Mouse (Mus musculus) hindbrain, embryonic 16.5 days (tissue): ENCODE data around the gene Ms4a1. TPM values are rescaled to one million over a fixed set of nuclear protein-coding genes. Genes with fewer than 3 reads are reported as not detected.
"Not testable (repeated sequence)": the region's sequence is repeated elsewhere in the genome, so short reads cannot be mapped to it uniquely, and the experiment has no call there.

Experiments
- ATAC-seq: fragments of 200-750 bp; cut with Nextera tagmentation; 2 replicates; pipeline ENCODE4 v1.8.0; 2017; ENCODE audit warnings: moderate TSS enrichment, moderate library complexity
- H3K27ac ChIP-seq: fragments of 300-500 bp; sonication (generic); 2 replicates; pipeline ENCODE4 v1.5.1; 2014; ENCODE audit warnings: low read depth, mild to moderate bottlenecking, control low read depth, low read length, moderate library complexity
- H3K27me3 ChIP-seq: fragments of 300-500 bp; sonication (generic); replicated peaks from 2 replicates; pipeline ENCODE4 v1.6.1; 2014; ENCODE audit warnings: low read length; ENCODE audit not compliant: control insufficient read depth, insufficient read depth
- H3K36me3 ChIP-seq: fragments of 300-500 bp; sonication (generic); 2 replicates; pipeline ENCODE4 v1.6.1; 2014; ENCODE audit warnings: mild to moderate bottlenecking, low read length, moderate library complexity, mixed read lengths; ENCODE audit not compliant: control insufficient read depth, insufficient read depth
- H3K4me1 ChIP-seq: fragments of 300-500 bp; sonication (generic); 2 replicates; pipeline ENCODE4 v1.6.1; 2014; ENCODE audit warnings: low read depth, low read length; ENCODE audit not compliant: control insufficient read depth, insufficient read depth
- H3K4me2 ChIP-seq: fragments of 300-500 bp; sonication (generic); 2 replicates; pipeline ENCODE4 v1.6.1; 2014; ENCODE audit warnings: mild to moderate bottlenecking, low read length, control low read depth, moderate library complexity
- H3K4me3 ChIP-seq: fragments of 300-500 bp; sonication (generic); 2 replicates; pipeline ENCODE4 v1.5.1; 2014; ENCODE audit warnings: mild to moderate bottlenecking, low read length, control low read depth, moderate library complexity
- H3K9ac ChIP-seq: fragments of 300-500 bp; sonication (generic); 2 replicates; pipeline ENCODE4 v1.6.1; 2014; ENCODE audit warnings: low read depth, mild to moderate bottlenecking, control low read depth, low read length, moderate library complexity
- H3K9me3 ChIP-seq: fragments of 300-500 bp; sonication (generic); 2 replicates; pipeline ENCODE4 v1.6.1; 2014; ENCODE audit warnings: mild to moderate bottlenecking, low read length, moderate library complexity; ENCODE audit not compliant: control insufficient read depth
- WGBS: fragments of 180-500 bp; shearing (Covaris S2); extraction: QIAGEN DNeasy Blood & Tissue Kit; methylation state at CpG from one replicate; pipeline ENCODE4 v1.1.7; 2014; 5-methylcytosine and 5-hydroxymethylcytosine counted together
- polyA plus RNA-seq: library from polyadenylated mRNA; unstranded; fragments of >200 nt; fragmentation: Nextera tagmentation; extraction: Ambion mirVana; gene quantifications from 2 replicates; pipeline ENCODE4 v1.2.1, GENCODE M21; 2015

Gene Ms4a1
- not detected in 2 replicates for polyA plus RNA-seq

- no peak within 1 kb of the TSS for H3K4me3 ChIP-seq
- H3K36me3 ChIP-seq = no peaks in the 10 kb centered on the region
- H3K4me1 ChIP-seq = no peaks in the 10 kb centered on the region
- ATAC-seq = no peak
- WGBS = 85% methylated on average over 8 of the region's 8 CpGs
- no peak within 1 kb of the TSS for H3K9ac ChIP-seq
- no peak within 1 kb of the TSS for H3K27ac ChIP-seq
- H3K9me3 ChIP-seq = no peaks in the 10 kb centered on the region
- H3K4me2 ChIP-seq = no peak within 1 kb of the TSS
- no peaks in the 10 kb centered on the region for H3K27me3 ChIP-seq
Observed at GRCm38 (mm10) chr19:11266052-11266845, at the start of gene Ms4a1. Ms4a1 (minus strand) TSS chr19:11266241.

- H3K27ac ChIP-seq = no peak within 1 kb of the TSS
- WGBS = 54% methylated on average over 1 of the region's 1 CpGs
- no peaks in the 10 kb centered on the region for H3K4me1 ChIP-seq
- no peaks in the 10 kb centered on the region for H3K36me3 ChIP-seq
- no peak within 1 kb of the TSS for H3K4me3 ChIP-seq
- no peaks in the 10 kb centered on the region for H3K27me3 ChIP-seq
- H3K4me2 ChIP-seq = no peak within 1 kb of the TSS
- no peaks in the 10 kb centered on the region for H3K9me3 ChIP-seq
- H3K9ac ChIP-seq = no peak within 1 kb of the TSS
- no peak for ATAC-seq
Observed at GRCm38 (mm10) chr19:11314354-11314753, 48.3 kb upstream of the Ms4a1 start, which contains the start of gene Ms4a14. Ms4a14 (minus strand) TSS chr19:11314454.

DNA sequence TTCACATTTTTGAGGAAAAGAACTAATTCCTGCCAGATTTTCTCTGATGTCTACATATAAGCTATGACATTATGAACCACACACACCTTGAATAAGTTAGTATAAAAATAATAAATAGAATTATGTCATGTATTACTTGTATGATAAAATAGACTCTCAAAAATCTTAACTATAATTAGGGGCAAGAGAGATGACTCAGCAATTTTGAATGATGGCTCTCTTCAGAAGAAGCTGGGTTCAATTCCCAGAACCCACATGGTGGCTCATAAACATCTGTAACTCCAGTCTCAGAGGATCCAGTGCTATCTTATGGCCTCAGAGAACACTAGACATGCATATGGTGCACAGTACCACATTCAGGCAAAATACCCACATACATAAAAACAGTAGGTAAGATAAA is 42.8 kb upstream of the Ms4a1 start:
- H3K4me2 ChIP-seq = no peak overlapping the region
- ATAC-seq = no peak

GRCm38 (mm10) chr19:11299529-11299928 is 33.5 kb upstream of the Ms4a1 start:
- H3K4me1 ChIP-seq, H3K27ac ChIP-seq, H3K9me3 ChIP-seq, H3K4me3 ChIP-seq, ATAC-seq, H3K4me2 ChIP-seq, H3K9ac ChIP-seq, H3K27me3 ChIP-seq, H3K36me3 ChIP-seq: not testable (repeated sequence)
- 43% methylated on average over 4 of the region's 4 CpGs for WGBS

More for the DNA sequence above, 42.8 kb upstream of the Ms4a1 start:
- no peaks in the 10 kb centered on the region for H3K4me1 ChIP-seq
- no peak overlapping the region for H3K9ac ChIP-seq
- no peak overlapping the region for H3K4me3 ChIP-seq
- H3K27me3 ChIP-seq = no peaks in the 10 kb centered on the region
- no peaks in the 10 kb centered on the region for H3K36me3 ChIP-seq
- H3K27ac ChIP-seq = no peak overlapping the region
- H3K9me3 ChIP-seq = no peaks in the 10 kb centered on the region

DNA sequence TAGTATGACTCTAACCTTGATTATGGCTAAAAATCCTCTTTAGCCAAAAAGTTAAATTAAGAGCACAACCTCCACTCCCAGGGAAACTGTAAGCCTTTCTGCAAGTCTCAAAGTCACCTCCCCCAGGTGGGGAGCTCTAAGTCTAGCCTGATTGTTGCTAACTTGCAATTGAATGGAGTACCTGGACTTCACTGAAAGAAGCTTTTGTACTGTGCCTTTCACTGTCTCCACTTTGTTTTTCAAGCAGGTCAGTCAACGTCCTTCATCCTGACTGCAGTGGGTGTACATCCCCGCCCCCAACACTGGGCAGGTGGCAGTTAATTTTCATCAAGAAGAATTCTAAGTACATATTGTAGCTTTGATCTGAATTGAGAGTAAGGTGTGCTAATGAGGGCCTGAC is 32.9 kb upstream of the Ms4a1 start:
- H3K4me1 ChIP-seq = no peaks in the 10 kb centered on the region
- no peak overlapping the region for H3K4me2 ChIP-seq
- 56% methylated on average over 2 of the region's 2 CpGs for WGBS
- ATAC-seq = no peak
- H3K9me3 ChIP-seq = 0 out of 2 replicates have a peak, but pooled peaks cover 2% of the 10 kb centered on the region
- no peaks in the 10 kb centered on the region for H3K27me3 ChIP-seq
- H3K27ac ChIP-seq = no peak overlapping the region
- no peaks in the 10 kb centered on the region for H3K36me3 ChIP-seq
- H3K4me3 ChIP-seq = no peak overlapping the region
- H3K9ac ChIP-seq = no peak overlapping the region

GRCm38 (mm10) chr19:11293616-11294015 is 27.6 kb upstream of the Ms4a1 start:
- not testable (repeated sequence) for ATAC-seq, H3K27me3 ChIP-seq, H3K9ac ChIP-seq, H3K9me3 ChIP-seq, H3K27ac ChIP-seq, H3K36me3 ChIP-seq, H3K4me1 ChIP-seq, H3K4me3 ChIP-seq
- H3K4me2 ChIP-seq = peak overlapping the region; percentile 37
- WGBS = 16% methylated on average over 3 of the region's 3 CpGs

- H3K4me1 ChIP-seq = no peaks in the 10 kb centered on the region
- H3K27ac ChIP-seq = no peak overlapping the region
- no peak for ATAC-seq
- H3K9me3 ChIP-seq = no peaks in the 10 kb centered on the region
- H3K4me3 ChIP-seq = peak overlapping the region; percentile 33
- no peaks in the 10 kb centered on the region for H3K27me3 ChIP-seq
- H3K36me3 ChIP-seq = no peaks in the 10 kb centered on the region
- peak overlapping the region; percentile 20; the same call in 1 of the 2 replicates for H3K9ac ChIP-seq
- H3K4me2 ChIP-seq = peak overlapping the region; percentile 49
- WGBS = 10% methylated on average over 12 of the region's 12 CpGs
Observed at GRCm38 (mm10) chr19:11292990-11293389, 26.9 kb upstream of the Ms4a1 start.

DNA sequence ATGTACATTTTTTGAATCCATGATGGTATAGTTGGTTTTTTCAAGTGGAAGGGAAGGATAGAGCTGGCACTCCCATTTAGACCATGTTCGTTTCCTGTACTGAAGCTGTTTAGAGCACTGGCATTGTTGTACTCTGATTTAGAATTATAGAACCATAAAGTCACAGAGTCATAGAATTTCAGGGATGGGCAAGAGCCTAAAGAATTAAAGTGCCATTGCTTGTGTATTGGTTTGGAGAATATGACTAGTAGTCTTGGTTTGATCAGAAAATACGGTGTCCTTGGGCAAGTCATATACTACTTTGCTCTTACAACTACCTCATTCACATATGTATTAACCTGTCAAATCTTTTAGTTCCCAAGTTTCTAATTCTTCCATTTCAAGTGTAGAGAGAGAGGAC is 17.7 kb upstream of the Ms4a1 start, which contains the start of gene Ms4a5:
TSS of gene Ms4a5 (minus strand) at position 101 of the 400 bp plus-strand sequence.
- H3K27ac ChIP-seq = no peak within 1 kb of the TSS
- 95% methylated on average over 2 of the region's 2 CpGs for WGBS
- H3K27me3 ChIP-seq = no peaks in the 10 kb centered on the region
- ATAC-seq = no peak
- no peak within 1 kb of the TSS for H3K4me2 ChIP-seq
- H3K9me3 ChIP-seq = no peaks in the 10 kb centered on the region
- H3K4me3 ChIP-seq = no peak within 1 kb of the TSS
- no peaks in the 10 kb centered on the region for H3K4me1 ChIP-seq
- H3K9ac ChIP-seq = no peak within 1 kb of the TSS
- H3K36me3 ChIP-seq = no peaks in the 10 kb centered on the region

GRCm38 (mm10) chr19:11280223-11280622 is 14.2 kb upstream of the Ms4a1 start:
- no peak for ATAC-seq
- no peaks in the 10 kb centered on the region for H3K4me1 ChIP-seq
- no peak overlapping the region for H3K27ac ChIP-seq
- no peaks in the 10 kb centered on the region for H3K36me3 ChIP-seq
- 92% methylated on average over 3 of the region's 3 CpGs for WGBS
- no peak overlapping the region for H3K9ac ChIP-seq
- H3K9me3 ChIP-seq = no peaks in the 10 kb centered on the region
- H3K4me3 ChIP-seq = no peak overlapping the region
- H3K27me3 ChIP-seq = no peaks in the 10 kb centered on the region
- no peak overlapping the region for H3K4me2 ChIP-seq
